Mouse (Mus musculus): ENCODE results near the gene Nup153. TPM values are rescaled to one million over a fixed set of nuclear protein-coding genes. Genes with fewer than 3 reads are reported as not detected.
A peak's percentile ranks its signal among the peaks of the same experiment; 100 is the strongest.

Gene Nup153
- total RNA-seq, 2 experiments from 2014 or later: 34.1 to 43.8 TPM

DNA sequence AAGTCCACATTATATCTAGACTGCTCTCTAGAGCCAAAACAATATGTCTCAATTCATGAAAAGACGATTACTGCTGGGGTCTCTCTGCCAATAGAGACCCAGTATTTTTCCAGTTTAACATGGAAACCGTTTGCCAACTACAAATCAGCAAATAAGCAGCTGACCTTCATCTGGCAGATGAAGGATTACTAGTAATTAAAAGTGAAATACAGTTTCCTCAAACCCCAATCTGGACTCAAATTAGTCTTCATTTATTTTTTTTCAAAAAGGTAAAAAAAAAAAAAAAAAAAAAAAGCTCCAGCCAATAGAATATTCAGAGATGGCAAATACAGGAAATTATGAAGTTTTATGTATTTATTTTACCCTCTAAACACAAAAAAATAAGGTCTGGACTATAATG, 2.3 kb upstream of the Nup153 start:
- no peak for DNase-seq

- DNase-seq: no peak
Measured at GRCm38 (mm10) chr13:46728411-46728810, 671 bp upstream of the Nup153 start.

DNA sequence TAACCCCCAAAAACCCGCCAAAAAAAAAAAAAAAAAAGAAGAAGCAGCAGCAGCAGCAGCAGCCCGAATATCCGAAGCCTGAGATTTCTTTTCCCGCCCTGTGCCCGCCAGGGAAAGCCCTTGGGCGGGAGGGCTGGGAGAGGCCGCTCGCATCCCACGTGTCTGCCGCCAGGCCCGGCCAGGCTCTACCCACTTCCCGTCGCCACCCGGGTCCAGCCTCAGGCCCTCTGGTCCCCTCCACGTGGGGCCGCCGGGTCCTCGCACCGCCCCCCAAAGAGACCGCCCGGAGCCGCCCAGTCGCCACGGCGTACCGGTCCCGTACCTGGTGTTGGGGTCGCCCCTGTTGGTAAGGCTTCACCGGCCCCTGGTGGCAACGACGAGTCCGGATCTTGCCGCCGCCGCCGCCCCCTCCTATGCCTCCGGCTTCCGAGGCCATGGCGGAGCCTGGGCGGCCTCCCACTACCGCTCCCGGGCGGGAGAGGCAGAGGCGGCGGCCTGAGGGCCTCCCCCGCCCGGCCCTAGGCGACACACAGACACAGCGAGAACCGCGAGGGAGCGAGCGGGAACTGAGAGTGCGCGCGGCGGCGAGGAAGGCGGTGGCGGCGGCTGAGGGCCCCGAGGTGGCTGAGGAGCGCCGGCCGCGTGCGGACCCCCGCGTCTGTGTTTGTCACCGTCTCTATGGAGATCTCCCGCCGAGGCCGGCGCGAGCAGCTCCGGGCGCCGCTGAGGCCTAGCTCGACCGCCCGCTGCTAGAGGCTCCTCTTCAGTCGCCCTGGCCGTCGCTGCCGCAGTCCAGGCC, 503 bp downstream of the Nup153 start:
- DNase-seq: peak; percentile 64

DNA sequence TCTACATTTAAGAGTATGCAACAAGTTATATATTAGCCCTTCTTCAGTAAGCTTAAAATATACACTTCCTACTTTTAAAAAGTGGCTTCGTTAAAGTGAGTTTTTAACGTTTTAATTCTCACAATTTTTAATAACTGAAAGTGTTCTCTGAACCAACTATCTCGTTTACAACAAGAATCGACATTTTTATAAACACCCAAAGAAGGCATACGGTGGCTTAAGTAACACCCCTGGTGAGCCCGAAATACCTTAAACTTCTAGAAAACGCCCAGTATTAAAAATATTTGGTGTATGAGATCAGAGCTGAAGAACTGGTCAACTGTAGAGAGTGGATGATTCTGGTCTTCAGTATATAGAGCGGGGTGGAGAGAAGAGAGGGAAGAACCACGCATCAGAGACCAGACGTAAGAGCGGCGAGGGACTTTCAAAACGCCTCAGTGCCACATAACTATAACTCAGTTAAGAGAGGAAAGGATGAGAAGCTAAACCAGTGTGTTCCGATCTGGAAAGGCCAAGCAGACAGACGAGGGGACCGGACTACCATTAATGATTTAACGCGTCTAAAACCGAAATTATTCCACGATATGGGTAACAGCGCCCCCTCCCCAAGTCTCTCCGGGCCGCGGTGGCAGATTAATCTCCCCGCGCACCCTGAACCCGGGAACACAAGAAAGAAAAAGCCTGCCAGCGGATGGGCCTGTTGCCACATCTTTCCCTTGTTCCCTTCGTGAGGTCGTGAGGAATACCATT, 1.3 kb downstream of the Nup153 start:
- DNase-seq: peak; percentile 23

DNA sequence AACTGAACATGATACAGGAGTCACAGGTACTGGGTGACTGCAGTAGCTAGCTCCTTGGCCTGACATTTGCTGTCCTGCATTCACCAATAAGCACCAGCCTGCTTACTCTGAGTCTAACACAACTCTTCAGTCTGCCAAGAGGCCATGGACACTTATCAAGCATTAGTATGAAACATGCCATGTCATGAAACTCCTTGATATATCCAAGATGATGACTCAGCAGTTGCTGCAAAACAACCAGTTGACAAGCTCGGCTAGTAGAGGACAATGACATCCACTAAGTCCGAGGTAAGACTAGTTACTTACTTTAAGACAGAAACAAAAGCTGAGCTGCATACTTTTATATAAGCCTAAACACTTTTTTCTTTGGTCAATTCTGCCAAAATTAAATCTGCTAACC, 2.5 kb downstream of the Nup153 start:
- DNase-seq: no peak

GRCm38 (mm10) chr13:46724371-46724770, 3.4 kb downstream of the Nup153 start:
- no peak for DNase-seq

DNA sequence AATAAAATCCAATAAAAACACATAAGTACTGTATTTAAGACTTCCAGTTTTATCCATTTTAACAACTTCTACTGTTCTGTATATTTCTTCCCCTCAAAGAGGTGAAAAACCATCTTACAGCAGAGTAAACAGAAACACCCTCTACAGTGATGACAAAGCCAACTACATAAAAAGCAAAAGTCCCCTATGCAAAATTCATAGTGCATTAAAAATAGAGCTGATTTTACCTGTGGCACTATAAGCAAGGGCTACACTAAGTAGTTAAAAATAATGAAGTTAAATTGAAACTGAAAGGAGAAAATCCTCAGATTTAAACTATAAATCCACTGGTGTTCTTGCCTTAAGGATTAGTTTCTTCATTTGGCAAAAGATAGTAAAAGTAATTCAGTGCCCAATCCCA, 6.7 kb downstream of the Nup153 start:
- DNase-seq: no peak

DNA sequence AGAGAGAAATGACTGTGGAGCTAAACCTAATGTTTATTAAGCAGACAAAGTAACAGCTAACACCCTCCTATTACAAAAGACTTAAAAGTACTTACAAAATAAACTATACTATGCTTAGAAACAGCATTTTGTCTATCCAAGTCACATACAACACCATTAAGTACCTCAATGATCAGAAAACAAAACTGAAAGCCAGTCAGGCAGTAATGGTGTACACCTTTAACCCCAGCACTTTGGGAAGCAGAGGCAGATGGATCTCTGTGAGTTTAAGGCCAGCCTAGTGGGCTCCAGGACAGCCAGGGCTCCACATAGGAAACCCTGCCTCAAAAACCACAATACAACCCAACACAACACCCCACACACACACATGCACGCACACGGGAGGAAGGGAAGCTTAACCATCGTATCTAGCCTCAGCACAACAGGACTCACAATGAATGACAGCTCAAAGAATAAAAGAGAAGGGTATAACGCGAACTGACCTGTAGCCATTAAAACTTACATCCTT, 8.8 kb downstream of the Nup153 start:
- no peak for DNase-seq

DNA sequence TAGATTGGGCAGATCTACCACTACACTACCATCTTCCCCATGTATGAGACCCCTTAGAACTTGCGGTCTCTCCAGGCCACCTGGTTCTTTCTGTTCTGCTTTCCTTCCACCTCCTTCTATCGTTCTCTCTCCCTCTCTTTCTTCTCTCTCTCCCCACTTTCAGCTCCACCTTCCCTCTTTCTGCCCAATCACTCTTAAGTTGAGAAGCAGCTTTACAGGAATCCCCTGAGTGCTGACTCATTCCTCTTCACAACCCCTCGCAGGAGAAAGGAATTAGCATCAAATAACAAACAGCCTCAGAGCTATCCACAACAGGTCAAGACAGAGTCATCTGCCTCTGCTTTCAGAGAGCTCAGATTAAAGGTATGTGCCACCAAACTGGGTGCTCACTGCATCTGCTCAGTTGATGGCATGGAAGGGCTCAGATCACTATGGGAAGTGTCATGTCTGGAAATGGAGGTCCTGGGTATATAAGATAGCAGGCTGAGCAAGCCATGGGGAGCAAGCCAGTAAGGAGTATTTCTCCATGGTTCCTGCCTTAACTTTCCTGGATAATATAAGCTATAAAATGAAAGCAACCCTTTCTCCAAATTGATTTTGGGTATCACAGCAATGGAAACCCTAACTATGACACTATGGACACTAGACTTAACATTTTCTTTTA, 11.6 kb downstream of the Nup153 start:
- DNase-seq: no peak

DNA sequence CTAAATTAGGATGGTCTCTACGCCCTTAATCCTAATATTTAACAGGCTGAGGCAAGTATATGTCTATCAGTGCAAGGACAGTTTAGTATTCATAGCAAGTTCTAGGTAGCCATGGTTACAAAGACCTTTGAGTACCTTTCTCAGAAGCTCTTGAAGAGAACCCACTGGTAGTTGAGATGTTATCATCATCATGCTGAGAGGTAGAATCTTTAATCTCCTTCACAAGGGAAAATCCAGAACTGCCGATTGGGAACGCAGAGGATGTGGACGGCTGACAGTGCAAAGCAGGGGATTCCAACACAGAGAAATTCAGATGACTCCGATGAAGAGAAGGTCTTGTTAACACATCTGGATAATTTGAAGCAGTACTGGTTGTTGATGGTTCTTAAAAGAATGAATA, 14.3 kb downstream of the Nup153 start:
- no peak for DNase-seq

DNA sequence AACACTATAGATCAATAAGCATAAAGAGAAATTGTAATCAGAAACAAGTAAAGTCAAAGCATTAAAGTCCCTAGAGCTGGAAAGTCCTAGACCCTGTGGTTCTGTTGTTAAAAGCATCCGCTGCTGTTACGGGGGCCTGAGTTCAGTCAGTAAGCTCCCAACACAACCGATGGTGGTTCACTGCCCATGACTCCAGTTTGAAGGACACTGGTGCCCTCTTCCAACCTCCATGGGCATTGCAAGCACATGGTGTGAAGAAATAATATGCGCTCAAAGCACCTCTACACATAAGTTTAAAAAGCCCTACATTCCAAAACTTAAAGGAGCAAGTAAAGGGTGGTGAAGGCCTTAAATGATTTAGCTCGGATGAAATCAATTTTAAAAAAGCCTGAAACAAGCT, 24.6 kb downstream of the Nup153 start:
- no peak for DNase-seq

DNA sequence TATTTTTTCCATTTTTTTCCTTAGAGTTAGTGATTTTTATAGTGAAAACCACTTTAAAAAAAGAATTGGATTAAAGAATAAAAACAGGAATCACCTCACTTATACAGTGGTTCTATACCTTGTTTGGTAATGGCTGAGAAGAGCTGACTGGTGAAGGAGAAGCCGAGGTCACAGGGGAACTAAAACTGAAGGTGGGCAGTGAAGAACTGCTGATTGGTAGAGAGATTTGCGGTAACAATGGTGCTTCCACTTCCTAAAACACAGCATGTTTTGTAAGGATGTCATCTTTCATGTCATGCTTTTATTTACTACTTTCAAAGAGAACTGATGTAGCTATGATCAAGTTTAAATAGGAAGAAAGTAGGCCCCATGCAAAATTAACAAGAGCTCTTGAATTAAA, 26.3 kb downstream of the Nup153 start:
- DNase-seq: no peak

DNA sequence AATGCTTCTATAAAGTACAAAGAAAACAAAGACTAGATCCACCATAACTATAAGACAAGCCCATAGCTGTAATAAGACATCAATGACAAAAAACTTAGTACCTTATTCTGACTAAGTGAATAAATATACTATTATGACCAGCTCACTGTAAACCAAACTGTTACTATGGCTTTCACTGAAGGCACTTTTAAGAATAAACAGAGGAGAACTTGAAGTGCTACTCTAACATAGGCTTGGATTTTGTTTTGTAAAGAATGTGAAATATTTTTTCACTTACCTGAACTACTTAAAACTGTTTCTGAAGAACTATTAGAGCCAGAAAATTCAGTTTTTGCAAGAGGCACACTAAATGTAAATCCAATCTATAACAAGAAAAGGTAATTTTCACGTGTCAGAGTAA, 28.4 kb downstream of the Nup153 start:
- no peak for DNase-seq

GRCm38 (mm10) chr13:46696788-46697187, 31.0 kb downstream of the Nup153 start:
- no peak for DNase-seq

DNA sequence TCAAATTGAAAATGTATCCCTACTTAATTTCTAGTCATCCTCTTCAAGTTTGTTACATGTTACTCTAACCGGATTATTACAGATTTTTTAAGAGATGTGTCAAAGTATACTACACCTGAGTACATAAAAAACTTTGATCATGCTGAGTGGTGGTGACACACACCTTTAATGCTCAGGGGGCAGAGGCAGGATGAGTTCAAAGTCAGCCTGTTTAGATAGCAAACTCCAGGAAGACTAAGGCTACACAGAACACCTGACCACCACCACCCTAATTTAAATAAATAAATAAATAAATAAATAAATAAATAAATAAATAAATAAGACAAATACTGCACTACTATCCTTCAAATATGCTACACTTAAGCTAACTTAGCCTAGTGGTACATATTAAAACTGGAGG, 31.8 kb downstream of the Nup153 start:
- DNase-seq: no peak

GRCm38 (mm10) chr13:46695296-46695908, 32.3 kb downstream of the Nup153 start:
- no peak for DNase-seq

GRCm38 (mm10) chr13:46690559-46691241, 37.0 kb downstream of the Nup153 start:
- no peak for DNase-seq

DNA sequence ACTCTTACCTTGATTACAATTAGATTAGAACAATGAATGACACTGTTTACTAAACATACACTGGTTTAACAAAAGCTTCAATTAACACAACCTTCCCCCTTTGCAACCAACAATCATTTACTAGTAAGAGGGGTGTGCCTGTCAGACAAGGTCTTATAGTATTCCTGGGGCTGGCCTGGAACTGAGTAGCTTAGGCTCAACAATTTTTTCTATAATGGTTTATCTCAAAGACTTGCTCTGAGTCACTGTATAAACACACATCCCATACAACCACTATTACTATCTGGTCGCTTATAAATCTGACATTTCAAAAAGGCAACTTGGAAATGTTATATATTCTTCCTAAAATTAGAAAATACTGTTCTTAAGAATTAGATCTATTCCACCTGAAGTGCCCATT, 44.4 kb downstream of the Nup153 start:
- no peak for DNase-seq

DNA sequence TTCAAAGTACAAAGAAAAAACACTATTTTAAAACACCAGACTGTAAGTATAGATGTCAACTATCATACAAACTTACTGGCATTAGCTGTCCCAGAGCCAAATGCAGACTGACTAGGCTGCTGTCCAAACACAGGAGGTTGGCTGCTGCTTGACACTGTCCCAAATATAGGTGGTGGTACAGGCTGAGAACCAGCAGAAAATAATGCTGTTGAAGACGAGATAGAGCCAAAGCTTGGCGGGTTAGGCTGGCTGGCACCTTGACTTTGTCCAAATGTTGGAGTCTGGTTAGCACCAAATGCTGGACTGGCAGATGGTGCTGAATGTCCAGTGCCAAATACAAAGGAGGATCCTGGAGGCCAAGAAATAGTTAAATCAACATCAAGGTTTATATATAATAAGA, 44.8 kb downstream of the Nup153 start:
- no peak for DNase-seq

- DNase-seq: no peak
Measured at GRCm38 (mm10) chr13:46677721-46678120, 50.0 kb downstream of the Nup153 start.

- DNase-seq: peak; percentile 17
Measured at GRCm38 (mm10) chr13:46674601-46675000, 53.1 kb downstream of the Nup153 start.

DNA sequence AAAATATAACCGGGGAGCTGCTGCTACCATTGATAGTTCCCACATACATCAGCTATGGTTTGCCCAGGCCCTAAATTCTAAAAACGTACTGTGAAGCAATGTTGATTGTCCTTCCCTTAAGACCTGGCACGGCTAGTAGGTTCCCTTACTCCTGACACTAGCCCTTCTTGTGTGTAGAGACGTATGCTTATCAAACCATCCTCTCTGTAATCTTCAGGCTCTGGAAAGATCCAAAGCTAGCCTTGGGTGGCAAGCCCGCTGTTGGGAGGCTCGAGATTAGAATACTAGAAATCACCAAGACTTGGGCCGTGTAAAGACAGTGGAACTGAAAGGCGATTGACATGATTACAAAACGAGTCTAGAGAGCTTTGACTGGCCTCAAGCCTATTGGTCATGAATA, 57.2 kb downstream of the Nup153 start:
- DNase-seq: no peak
